Mouse (Mus musculus) cerebellum, adult 11 months (tissue): ENCODE measurements around the gene Chn1.

Experiments
- DNase-seq: peaks from one replicate; pipeline ENCODE4 v3.0.0; 2022

Chn1 gene

DNA sequence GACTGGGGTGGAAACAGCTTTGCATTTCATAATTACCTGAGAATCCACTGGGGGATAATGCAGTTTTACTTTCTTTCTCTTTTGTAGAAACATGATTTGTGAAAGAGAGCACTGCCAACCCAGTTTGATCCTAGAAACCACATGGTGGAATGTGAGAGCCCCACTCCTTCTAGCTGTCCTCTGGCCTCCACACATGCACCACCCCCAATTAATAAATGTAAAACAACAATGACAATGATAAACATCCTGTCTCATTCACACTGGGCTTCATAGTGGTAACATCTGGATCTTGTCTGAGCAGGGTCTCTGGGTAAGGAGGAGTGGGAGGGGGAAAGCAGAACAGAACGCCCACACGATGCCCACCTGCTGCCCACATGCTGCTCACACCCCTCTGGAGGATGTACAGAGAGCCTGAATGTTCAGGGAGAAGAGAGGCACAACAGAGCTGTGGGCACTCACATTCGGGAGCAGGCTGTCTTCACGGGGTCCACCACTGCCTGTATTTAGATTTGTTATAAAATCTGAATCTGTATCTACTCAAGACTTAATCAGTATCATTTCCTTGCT is 156.6 kb downstream of the Chn1 start:
- no peak for DNase-seq

DNA sequence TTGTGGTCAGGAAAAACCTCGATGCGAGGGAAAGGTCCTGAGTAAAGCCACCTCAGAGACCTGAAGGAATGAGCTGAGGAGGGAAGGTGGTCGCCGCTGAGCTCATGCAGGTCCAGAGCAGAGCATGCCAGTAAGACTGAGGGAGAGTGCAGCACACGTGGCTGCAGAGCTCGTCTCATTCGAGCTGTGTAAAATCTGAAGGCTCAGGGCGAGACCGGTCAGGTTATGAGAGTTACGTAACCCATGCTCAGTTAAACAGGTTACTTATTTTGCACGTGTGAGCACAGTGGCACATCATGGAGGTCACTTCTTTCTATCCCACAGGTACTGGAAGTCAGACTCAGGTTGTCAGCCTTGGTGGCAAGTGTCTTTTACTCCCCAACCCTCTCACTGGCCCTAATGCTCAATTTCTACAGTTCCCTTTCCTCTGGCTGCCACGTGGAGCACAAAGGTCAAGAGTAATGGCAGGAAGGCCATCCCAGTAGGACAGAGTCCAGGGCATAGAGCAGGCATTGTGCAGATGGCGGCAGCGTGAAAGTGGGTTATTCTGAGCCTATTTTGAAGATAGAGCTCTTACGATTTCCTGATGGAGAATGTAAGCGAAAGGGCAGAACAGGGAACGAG is 158.6 kb downstream of the Chn1 start:
- DNase-seq: no peak

GRCm38 (mm10) chr2:73615456-73615855 is 159.7 kb downstream of the Chn1 start:
- no peak for DNase-seq

DNA sequence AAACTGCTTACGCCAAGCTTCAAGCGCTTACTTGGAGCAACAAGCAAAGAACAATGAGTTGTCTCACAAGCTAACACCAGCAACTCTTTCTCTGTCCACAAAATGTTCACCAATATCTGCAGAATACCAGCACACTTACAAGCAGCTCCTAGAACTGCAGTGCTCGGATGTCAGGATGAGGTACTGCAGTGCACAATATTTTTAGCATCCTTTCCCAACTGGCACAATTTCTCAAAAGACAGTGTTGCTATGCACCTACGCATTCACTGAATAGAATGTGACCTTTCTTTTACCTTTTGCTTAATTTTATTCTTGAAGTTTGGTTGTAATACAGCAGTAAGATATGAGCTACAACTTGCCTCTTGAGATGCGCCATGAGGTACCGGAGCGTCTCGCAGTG is 160.8 kb downstream of the Chn1 start:
- DNase-seq: no peak

GRCm38 (mm10) chr2:73612941-73613340 is 162.2 kb downstream of the Chn1 start:
- DNase-seq: no peak

- no peak for DNase-seq
These were observed 162.7 kb downstream of the Chn1 start for GRCm38 (mm10) chr2:73612367-73612914.

GRCm38 (mm10) chr2:73611798-73612197 is 163.3 kb downstream of the Chn1 start:
- DNase-seq: no peak

DNA sequence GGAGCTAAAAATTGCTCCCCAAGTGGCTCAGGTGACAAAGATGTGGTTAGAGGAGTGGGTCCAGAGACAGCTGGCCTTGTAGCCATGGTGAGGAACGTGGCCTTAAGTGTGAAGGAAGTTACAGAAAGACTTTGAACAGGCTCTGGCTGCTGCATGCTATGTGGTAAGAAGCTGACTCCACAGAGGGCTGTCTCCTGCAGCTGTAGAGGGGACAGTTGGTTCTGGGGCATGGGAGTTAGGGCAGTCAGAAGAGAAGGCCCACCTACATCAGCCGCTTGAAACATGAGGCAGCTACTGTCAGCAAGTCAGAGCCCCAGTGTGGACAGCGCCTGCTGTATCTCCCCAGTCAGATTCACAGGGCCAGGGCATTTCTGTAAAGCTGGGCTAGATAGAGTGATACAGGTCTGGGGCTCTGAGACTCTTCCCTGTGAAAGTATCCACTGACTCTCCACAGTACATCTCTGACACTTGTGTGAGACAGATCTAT is 165.4 kb downstream of the Chn1 start:
- no peak for DNase-seq

DNA sequence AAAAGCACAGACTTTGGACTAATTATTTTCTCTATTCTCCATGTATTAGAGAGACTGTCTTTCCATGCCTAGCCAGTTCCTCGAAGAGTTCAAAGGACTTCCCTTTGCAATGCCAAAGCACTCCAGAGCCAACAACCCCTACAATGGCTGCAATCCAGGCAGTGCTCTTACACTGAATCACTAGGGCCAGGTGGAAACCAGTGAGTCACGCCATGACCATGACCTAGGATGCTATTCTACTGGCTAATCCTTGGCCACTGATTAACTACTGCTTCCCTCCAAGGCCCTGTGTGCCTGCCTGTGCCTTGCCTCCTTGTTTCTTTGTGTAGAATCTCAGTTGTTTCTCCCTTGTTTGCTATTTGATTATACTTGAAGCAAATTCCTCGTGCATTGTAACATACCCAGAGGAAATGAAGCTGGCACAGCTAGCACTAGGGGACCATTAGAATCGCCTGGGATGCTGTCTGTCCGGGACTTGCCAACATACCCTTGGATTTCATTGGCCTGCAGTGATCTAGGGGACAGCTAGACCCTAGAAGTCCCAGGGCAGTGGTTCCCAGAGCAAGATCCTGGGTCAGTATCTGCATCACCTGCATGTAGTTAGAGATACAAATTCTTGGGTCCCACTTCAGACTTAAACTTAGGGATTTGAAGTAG is 166.0 kb downstream of the Chn1 start:
- DNase-seq: no peak

GRCm38 (mm10) chr2:73608391-73608790 is 166.8 kb downstream of the Chn1 start:
- no peak for DNase-seq

DNA sequence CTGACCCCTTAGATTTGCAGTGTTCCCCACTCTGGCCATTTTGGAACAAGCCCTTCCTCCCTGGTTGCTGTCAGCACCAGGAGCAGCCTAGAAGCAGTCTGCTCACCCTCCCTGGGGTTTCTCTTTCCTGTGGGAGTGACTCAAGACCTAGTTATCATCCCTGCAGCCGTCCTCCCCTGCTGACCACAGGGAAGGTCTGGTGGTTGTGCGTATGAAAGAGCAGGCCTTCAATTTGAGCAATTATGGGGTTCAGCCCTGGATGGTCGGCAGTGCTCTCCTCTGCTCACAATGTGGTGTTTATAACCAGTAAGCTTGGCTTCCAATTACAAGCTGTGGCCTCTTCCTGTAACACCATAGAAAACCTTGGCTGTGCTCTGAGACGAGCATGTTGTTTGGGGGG is 167.5 kb downstream of the Chn1 start:
- no peak for DNase-seq

GRCm38 (mm10) chr2:73607146-73607545 is 168.0 kb downstream of the Chn1 start:
- no peak for DNase-seq

GRCm38 (mm10) chr2:73606616-73607015 is 168.5 kb downstream of the Chn1 start:
- no peak for DNase-seq

GRCm38 (mm10) chr2:73605077-73605476 is 170.1 kb downstream of the Chn1 start:
- no peak for DNase-seq

DNA sequence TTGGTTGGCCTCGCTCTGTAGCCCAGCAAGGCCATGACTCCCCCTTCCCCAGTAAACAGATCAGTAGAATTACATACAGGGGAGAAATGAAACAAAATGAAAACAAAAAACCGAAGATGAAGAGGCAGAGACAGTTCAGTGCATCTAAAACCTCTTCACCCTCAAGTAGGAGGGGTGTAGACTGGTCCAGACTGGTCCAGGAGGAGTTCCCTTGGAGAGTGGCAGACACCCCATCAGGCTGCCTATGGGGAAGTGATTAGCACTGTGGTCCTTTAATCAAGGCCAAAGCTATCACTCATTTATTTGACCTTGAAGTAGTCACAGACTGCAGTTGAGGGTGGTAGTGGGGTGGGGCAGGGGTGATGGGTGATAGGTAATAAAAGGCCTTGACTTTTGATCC is 170.6 kb downstream of the Chn1 start:
- DNase-seq: no peak

DNA sequence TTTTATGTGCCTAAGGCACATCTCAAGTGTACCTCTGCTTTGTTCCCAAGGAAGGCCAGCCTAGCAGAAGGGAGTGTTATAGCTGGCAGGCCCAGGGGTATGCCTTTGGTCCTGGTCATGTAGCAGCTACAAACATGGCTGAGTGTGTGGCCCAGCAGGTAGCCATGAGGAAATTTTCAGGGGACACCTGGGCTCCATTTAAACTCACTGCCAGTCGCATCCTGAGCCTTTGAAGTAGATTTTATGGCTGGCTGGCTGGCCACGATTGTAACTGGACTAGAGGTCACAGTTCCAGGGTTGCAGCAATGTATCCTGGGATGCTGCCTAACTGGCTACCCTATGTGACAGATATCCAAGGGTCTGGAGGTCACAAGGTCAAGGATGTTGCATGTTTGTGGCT is 174.5 kb downstream of the Chn1 start:
- no peak for DNase-seq

DNA sequence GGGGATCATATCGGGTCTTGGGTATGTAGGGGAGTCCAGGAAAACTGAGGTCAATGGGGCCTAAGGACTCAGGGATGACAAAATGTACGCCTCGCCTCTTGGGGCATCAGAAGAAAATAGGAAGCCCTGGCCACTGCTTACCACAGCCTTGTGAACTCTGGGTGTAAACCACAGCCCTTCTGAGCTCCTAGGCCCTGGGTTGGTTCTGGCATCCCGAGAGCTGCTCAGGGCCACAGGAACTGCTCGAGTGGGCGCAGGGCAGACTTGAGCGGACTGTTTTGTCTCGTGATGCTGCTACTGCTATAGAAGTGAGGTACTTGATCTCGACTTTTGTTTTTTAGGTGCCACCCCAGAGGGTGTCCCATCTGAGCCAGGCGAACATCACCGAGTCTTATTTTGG is 177.4 kb downstream of the Chn1 start:
- no peak for DNase-seq

DNA sequence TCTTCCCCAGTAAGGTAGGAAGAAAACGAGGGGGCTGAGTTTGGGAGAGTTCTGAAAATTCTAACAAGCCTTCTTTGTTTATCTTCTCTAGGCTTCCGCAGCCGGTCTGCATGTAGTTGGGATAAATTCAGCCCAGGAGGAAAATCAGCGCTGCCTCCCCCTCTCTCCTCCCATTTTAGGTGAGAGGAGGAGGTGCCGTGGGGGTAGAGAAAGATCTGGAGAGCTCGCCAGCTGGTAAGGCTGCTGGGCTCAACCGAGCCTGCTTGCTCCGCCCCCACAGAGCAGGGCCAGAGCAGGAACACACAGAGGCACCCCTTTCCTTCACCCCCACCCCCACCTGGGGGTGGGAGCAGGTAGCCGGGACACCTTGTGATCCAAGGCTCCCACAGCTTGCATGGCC is 178.4 kb downstream of the Chn1 start:
- DNase-seq: no peak

DNA sequence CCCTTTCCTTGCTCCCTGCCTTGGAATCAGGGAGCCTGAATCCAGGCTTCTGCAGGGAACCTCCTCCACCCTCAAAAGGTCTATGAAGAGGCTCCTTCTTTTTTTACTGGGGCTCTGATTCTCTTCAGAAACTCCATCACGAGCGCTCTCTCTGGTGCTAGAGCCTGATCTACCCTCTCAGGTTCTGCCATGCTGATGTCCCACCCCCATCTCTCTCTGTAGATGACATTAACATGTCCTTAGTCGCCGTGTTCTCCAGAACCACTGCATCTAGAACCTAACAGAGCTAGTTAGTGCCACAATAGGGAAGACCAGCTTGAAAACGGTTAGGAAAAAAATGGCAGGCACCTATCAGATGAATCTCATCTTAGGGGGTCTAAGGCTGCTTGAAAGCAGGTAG is 178.8 kb downstream of the Chn1 start:
- DNase-seq: no peak

GRCm38 (mm10) chr2:73593101-73593439 is 182.1 kb downstream of the Chn1 start:
- DNase-seq: no peak

DNA sequence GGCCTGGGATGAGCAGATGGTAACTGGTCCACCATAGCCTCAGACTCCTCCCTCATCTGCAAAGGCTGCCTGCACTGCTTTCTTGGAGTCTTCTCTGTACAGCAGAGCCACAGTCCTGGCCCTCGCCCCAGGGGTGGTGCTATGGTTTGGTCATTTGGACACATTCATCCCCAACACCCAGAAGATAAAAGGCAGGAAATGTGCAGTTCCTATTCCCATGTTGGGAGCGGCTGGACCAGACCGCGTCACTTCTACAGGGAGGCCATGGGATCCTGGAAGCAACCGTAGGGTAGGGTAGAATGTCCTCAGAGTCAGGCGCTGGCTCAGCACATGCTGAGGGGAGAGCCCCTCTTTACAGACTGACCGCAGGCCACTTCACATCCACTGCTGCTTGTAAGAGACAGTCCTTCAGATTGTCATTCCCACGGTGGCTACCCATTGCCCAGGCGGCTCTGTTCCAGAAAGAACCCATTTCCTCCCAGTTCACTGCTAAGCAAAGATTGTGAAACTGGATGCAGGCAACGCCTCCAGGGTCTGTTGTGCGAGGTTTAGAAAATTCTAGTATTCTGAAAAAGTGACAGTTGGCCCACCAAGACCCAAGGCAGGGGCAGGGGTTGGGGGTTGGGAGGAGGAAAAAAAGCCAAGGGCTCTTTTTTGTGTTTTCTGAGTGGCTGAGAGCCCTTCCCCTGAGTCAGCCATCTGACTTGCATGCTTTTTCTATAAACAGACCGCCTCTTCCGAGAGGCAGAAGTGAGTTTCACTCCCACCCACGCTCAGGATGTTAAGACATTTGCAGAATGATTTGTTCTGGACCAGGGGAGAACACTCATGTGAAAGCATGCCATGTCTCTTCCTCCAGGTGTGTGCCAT is 182.7 kb downstream of the Chn1 start:
- no peak for DNase-seq

- DNase-seq: no peak
These were observed 183.9 kb downstream of the Chn1 start for GRCm38 (mm10) chr2:73591246-73591645.

DNA sequence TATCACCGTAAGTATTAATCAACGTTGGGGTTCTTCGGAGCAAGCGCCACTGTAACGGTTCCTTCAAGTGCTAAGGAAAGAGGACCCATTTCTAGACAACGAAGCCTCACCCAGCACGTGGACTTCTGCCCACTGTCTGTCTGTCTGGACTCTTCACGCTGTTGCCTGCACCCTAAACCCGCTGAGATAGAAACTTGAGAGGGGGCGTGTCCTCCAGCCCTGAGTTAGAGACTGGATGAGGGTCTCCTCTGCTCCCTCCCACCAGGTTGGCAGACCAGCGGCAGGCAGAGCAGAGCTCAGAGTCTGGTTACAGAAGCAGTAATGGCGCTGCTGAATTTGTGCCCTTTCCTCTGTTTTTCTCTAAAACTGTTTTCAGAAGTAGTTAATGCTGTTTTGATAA is 185.0 kb downstream of the Chn1 start:
- DNase-seq: no peak
